Mouse (Mus musculus) bone marrow macrophage, adult 2 months (primary cell): ENCODE measurements around the gene Fam19a2.

Source experiments
- CTCF ChIP-seq: IDR thresholded peaks from 2 replicates; pipeline ENCODE4 v1.5.1; 2012; ENCODE audit warnings: low read depth, mild to moderate bottlenecking, low read length, moderate library complexity
- POLR2A ChIP-seq: IDR thresholded peaks from 2 replicates; pipeline ENCODE4 v1.6.1; 2012; ENCODE audit warnings: mild to moderate bottlenecking, low read depth, low read length, borderline replicate concordance

- TF ChIP-seq POLR2A, result no peak
- TF ChIP-seq CTCF, result no peak
Measured at GRCm38 (mm10) chr10:123645568-123645967, 381.8 kb downstream of the Fam19a2 start.
